Mouse (Mus musculus) embryonic fibroblast, embryonic 13.5 days (primary cell): Measurements from ENCODE around the gene Ascl2.

Experiments used
- CTCF ChIP-seq: IDR thresholded peaks from 2 replicates; pipeline ENCODE4 v1.5.1; 2011; ENCODE audit warnings: mild to moderate bottlenecking, control low read depth, low read length, moderate library complexity, borderline replicate concordance; ENCODE audit not compliant: insufficient read depth
- POLR2A ChIP-seq: IDR thresholded peaks from 2 replicates; pipeline ENCODE4 v1.6.1; 2011; ENCODE audit warnings: low read depth, mild to moderate bottlenecking, control low read depth, low read length, moderate library complexity

DNA sequence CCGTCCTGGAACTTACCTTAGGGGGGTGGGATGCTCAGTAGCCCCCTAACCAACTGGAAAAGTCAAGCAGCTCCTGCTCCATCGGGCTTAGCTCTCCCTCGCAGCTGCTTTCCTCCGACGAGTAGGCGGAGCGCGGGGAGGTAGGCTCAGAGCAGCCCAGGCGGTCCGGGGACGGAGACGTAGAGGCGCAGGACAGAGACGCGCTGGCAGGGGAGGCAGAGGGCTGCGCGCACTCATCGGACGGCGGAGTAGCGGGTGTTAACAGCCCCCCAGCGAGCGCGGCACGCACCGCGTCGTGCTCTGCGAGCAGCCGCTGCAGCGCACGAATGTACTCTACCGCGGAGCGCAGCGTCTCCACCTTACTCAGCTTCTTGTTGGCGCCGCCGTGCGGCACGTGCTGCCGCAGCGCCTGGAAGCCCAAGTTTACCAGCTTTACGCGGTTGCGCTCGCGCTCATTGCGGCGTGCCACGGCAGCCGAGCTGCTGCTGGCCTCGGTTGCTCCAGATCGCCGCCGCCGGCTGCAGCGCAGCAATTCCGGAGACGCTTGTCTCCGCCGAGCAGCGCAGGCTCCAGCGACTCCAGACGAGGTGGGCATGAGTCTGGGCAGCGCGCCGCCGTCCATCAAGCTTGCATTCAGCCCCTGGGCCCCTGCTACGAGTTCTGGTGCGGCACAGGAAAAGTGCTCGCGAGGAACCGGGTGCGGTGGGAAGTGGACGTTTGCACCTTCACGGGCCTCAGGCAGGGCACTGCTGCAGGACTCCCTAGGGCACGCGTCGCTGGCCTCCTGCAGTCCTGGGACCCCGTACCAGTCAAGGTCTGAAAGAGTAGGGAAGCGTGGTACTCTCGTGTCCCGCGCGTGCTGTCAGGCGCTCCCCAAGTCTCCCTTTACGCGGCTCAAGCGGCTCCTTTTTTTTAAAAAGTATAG, 918 bp downstream of the Ascl2 start:
- TF ChIP-seq POLR2A (no peak), CTCF (peak; percentile 46; the same call in 1 of the 2 replicates)
